Mouse (Mus musculus): ENCODE results near the gene Tmem200a. TPM values are rescaled to one million over a fixed set of nuclear protein-coding genes. Genes with fewer than 3 reads are reported as not detected.

Tmem200a gene
- 1.1 TPM in 1 of 2 replicates, not detected in the other for total RNA-seq (2017)

DNA sequence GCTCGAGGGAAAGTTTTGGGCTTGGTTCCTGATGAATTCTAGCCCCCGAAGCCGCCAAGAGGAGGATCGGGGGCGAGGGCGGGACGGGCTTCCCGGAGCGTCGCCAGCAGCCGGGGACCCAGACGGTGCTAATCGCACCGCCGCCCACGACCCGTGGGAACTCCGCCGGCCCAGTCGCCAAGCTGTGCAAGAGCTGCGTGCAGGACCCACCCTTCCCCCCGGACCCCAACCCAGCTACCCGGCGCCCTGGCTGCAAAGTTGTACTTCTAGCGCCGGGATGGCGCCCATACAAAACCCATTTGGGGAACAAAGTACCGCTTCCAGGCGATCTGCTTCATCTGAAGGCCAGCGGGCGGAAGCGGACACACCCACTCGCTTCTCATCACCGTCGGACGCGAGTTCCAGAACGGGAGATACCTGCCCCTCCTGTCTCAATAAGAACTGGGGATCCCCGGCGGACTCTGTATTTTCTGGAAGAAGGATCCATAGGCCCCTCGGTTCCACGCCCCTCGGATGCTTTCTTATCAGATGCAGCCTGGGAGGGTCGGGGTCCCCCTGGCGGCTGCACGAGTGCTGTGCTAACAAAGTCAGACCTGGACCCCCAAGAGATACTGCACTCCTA is at the start of gene Tmem200a:
Tmem200a (minus strand) TSS at position 532 of the 622 bp plus-strand sequence.
- no peak for ATAC-seq (ENCODE audit: extremely low read depth, insufficient number of reproducible peaks, low FRiP score, poor library complexity, severe bottlenecking)

DNA sequence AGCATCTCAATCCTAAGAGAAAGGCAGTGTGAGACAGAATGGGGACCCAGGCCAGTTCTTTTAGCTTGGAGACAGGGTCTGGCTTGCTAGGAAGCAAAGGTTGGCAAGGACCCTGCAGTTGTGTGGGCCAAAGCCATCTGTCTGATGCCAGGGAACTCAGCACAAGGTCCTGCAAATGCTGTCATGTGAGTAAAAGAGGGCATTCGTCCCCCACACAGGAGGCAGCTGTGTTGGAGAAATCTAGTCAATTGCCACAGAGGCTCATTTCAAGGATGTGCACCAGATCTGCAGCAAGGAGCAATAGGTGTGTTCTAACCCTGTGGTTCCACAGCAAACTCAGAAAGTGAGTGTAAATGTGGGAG is 41.0 kb upstream of the Tmem200a start:
- ATAC-seq (ENCODE audit: extremely low read depth, insufficient number of reproducible peaks, low FRiP score, poor library complexity, severe bottlenecking): no peak

DNA sequence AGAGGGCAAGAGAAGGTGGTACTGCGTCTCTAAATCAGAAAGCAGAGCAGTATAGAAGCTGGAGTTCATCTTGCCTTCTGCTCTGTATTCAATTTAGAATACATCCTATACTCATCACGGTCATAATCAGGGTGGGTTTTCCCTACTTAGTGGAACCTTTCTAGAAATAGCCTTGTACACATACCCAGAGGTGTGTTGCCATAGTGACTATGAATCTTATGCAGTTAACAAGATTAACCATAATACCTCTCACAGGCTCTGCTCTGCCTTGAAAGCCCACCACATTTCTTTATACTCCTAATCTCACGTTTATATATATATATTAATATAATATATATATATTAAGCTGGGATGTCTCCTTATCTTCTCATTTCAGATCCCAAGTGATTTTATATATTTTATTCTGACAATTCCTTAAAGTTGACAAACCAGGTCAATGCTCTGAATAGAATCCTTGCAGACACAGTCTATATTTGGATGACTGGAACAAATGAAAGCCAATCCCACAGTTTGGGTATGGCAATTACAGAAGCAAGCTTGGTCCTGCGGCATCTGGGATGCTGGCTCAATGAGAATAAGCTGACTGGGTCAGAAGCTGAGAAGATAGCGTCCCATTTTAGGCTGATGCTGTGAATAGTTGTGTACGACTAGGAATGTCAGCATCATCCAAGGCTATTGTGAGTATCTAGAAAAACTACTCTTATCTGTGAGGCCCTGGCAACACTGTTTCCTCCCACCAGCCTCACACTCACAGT is 40.4 kb upstream of the Tmem200a start:
- ATAC-seq (ENCODE audit: extremely low read depth, insufficient number of reproducible peaks, low FRiP score, poor library complexity, severe bottlenecking): no peak

DNA sequence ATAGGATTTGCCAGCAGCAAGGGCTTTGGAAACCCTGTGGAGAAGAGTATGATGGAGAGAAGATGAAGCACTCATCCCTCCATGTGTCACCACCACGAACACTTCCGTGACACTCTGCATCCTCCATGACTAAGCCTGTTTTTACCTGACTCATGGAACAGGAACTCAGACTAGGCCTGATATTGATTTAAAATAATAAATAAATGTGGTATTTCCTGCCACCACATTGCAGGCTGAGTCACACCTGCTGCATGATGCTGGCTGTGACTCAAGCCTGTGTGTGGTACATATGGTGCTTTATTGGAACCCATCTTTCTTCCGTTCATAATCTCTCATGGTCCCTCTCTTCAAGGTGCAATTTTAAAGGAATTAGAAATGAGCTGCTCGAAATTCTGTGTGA is 35.6 kb upstream of the Tmem200a start:
- no peak for ATAC-seq (ENCODE audit: extremely low read depth, insufficient number of reproducible peaks, low FRiP score, poor library complexity, severe bottlenecking)

DNA sequence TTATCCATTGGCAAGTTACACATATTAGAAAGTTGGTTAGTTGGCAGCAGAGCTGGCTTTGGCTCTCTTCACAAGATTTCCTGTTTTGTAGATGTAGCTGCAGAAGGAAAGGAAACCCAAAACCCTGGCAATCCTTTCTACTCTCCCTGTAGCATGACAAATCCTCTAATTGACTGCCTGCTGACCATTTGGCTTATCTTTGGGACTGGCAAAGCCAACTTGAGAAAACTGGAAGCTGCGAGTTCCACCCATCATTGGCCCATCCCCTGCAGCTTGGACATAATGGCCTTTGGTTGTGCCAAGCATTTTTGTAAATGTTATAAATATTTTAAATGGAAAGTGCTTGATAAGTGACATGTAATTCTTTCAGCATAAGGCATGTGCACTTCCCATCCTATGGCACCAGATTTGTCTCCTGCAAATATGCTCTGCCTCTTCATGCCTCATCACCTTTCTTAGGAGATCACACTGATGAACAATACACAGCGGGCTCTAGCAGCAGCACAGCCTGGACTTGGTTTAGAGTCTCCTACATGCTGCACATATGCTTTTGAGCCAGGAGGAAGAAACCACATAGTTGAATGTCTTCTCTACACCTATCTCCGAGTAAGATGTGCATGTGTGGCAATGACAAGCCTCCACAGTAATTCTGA is 24.6 kb upstream of the Tmem200a start:
- no peak for ATAC-seq (ENCODE audit: extremely low read depth, insufficient number of reproducible peaks, low FRiP score, poor library complexity, severe bottlenecking)

DNA sequence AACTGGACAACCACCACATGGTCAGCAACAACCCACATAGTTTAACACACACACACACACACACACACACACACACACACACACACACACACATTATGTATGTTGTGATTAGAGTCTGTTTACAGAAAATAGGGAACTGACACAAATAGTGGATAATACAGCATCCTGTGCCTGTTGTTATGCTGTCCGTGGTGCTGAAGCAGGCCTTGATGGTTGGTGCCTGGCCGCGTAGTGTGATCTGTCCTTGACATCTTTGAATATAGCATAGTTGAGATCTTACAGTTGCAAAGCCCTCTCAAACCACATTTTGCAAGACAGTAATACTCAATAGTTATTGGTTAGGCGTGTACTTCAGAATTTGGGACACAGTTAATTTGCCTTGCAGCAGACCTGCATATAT is 3.2 kb upstream of the Tmem200a start:
- ATAC-seq (ENCODE audit: extremely low read depth, insufficient number of reproducible peaks, low FRiP score, poor library complexity, severe bottlenecking): no peak

DNA sequence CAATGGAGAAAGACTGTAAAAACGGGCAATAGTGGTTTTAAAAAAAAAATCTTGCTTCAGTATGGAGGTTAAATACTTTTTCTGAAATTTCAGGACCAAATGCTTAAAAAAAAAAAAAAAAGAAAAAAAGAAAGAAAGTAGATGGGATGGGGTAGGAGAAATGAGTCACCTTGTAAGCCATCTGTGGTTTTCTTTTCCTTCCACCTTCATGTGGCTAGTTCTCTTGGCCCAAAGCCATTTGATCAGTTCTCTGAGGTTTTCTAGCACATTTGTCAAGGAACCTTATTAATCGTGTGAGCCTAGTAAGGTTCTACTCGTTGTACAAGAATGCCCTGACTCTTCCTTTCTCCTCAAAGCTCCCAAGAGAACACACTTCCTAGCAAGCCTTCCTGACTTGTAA is 826 bp upstream of the Tmem200a start:
- no peak for ATAC-seq (ENCODE audit: extremely low read depth, insufficient number of reproducible peaks, low FRiP score, poor library complexity, severe bottlenecking)

DNA sequence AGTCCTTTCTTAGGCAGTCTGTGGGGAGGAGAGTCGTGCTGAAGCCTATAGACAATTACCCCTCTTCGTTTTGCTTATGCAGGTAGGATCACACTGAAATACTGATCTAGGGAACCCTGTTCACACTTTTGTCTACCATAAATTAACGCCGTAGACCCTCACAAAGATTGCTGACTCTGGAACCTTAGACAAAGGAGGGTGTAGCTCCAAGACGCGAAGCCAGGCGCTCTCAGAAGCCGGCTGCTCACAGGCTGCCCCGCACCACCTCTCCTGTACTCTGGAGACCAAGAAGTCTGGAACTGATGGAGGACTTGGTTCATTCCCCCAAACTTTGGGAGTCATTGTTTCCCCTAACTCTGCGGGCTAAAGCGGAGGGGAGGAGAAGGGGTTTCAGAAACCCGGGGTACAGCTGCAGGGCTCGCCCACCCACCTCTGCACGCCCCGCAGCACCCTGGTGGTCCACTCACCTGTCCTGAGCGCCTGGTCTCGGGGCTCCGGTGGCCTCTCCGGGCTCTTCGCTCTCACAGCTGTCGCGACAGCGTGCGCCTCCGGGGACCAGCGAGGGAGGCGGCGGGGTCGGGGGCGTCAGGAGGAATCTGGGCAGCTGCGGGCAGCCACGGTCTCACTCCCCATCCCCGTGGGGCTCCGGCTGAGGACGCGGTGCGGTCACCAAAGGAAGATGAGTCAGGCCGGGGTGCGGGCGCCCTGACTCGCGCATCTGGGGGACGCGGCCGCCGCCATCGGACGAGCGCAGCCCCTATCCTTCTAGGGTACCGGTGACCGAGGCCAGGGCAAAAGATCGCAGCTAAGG is 976 bp downstream of the Tmem200a start, which contains the start of gene Gm9767:
Gm9767 (plus strand) TSS at position 585 of the 811 bp plus-strand sequence.
- no peak for ATAC-seq (ENCODE audit: extremely low read depth, insufficient number of reproducible peaks, low FRiP score, poor library complexity, severe bottlenecking)

DNA sequence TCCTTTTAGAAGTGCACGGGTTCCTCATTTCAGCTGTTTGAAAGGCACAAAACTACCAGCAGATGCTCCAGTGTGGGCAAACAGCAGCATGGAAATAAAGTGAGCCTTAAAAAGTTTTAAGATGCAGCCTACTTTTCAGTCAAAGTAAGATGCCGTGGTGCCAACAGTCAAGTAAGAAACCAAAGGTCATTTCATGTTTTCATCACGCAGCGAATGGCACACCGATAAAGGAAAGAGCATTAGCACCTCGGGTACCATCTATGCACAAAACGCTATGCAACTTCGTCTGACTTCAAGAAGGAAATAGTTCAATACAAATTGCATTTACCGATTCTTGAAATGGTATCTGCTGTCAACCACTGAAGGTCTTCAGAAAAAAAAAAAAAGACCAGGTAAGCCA is 1.9 kb downstream of the Tmem200a start:
- no peak for ATAC-seq (ENCODE audit: extremely low read depth, insufficient number of reproducible peaks, low FRiP score, poor library complexity, severe bottlenecking)

DNA sequence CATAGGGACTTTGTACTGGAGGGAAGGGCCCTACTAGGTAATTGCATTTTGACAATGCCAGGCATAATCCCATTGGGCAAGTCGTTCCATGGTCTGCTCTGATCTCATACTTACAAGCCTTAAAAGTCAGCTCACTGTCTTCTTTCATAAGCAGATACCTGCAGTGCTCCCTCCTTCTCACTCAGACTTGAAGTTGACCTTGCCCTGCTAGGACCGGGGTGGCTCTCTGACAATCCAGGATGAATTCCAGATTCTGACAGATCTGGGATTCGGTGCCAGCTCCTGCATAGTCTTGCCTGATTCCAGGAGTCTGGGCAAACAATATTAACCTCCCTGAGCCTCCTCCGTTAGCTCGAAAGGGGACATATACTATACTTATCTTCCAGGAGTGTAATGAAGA is 6.9 kb downstream of the Tmem200a start:
- ATAC-seq (ENCODE audit: extremely low read depth, insufficient number of reproducible peaks, low FRiP score, poor library complexity, severe bottlenecking): no peak

DNA sequence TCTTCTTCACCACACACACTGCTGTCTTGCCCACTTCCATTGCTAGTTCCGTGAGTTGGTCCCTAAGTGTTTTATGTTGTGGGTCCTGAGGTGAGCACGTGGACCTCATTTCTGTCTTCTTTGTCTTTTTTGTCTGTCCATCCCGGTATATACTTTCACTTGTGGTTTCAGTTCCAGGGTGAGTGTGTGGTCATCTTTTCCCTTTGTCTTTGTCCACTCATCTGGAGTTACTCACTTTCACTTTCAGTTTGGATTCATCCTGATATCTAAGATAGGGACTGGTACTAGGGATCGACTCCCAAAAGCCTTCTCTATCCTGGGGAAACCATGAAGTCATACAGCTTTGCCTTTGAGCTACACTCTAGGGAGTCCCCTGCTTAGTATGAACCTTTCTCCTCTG is 15.8 kb downstream of the Tmem200a start:
- no peak for ATAC-seq (ENCODE audit: extremely low read depth, insufficient number of reproducible peaks, low FRiP score, poor library complexity, severe bottlenecking)

DNA sequence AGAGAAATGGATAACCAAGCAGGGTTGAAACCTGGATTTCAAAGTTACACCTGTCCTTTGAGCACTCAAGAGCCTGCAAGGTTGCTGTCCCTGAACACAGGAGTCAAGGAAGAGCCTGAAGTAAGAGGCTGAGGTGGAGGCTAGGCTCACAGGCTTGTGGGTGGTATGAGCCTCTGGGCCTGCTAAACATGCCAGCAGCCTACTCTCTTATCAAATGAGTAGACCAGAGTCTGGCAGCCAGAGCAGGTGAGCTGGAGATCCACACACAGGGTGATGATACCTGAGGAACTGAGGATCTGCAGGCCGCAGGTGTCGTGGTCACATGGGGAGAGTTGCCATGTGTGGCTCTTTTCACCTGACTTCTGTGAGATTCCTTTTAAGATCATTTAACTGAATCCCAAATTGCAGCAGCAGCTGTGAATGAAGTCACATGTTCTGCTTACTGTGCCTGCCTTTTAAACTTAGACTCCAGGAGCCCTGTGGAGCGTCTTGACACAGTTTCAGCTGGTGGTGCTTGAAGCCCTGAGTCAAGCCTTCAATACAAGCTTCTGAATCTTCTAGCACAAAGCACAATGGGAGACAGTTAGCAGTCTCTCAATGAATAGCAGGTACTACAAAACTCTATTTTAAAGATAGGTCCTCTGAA is 19.1 kb downstream of the Tmem200a start:
- no peak for ATAC-seq (ENCODE audit: extremely low read depth, insufficient number of reproducible peaks, low FRiP score, poor library complexity, severe bottlenecking)

DNA sequence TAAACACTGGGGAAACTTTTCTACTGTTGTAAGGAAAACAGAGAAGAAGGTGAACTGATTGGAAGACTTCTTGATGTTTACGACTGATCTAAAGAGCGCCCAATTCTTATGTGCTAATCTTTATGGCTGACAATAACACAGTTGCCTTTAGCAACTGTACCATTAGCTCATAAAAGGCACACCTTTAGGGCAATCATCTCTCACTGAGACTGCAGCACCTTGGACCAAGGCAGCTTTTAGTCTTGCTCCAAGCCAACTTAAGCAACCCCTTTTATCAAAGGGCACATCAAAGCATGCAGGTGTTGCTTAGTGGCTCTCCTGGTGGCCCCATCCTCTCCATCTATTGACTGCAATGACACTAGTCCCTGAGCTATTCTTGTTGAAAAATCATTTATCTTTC is 27.7 kb downstream of the Tmem200a start:
- no peak for ATAC-seq (ENCODE audit: extremely low read depth, insufficient number of reproducible peaks, low FRiP score, poor library complexity, severe bottlenecking)

DNA sequence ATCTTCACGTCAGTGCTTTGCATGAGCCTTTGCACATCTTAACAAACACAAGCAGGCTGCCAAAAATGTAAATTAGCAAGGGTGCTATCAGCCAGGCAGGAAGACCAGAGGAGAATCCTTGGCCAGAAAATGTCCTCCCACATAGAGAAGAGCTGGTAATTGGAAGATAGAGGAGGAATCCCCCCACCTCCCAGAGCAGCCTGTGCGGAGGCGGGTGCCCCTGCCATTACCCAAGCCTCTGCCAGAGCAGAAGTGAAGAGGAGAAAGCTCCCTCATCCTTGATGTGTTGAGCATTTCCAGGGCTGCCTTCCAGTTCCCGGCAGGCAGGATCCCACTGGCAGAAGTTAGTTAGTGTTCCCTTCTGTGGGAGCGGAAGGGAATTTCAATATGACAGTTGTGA is 43.9 kb downstream of the Tmem200a start:
- no peak for ATAC-seq (ENCODE audit: extremely low read depth, insufficient number of reproducible peaks, low FRiP score, poor library complexity, severe bottlenecking)

DNA sequence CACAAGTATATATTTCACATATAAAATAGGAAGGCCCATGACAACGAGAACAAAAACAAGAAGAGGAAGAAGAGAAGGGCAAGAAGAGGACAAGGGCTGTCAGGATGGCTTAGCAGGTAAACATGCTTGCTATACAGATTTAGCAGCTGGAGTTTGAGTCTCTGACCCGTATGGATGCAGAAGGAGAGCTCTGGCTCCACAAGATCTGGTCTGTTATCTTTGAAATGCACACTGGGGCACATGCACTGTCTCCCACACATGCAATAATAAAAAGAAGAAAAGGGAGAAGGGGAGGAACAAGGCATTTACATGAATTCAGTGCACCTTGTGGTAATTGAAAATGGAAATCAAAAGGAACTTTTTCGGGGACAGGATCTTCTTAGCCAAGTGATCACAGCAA is 60.1 kb downstream of the Tmem200a start:
- ATAC-seq (ENCODE audit: extremely low read depth, insufficient number of reproducible peaks, low FRiP score, poor library complexity, severe bottlenecking): no peak

DNA sequence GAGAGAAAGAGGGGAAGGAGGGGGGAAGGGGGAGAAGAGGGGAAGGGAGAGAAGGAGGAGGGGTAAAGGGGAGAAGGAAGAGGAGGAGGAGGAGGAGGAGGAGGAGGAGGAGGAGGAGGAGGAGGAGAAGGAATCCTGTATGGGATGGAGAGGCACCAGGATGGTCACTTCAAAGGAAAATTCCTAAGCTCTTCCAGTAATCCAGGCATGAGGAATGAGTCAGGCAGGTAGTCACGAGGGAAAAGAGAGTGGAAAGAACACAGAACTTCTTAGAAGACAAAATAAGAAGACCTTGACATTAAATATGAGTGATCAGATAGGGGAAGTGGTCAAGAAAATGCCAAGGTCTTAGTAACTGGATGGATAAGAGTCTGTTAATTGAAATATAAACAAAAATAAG is 64.6 kb downstream of the Tmem200a start:
- no peak for ATAC-seq (ENCODE audit: extremely low read depth, insufficient number of reproducible peaks, low FRiP score, poor library complexity, severe bottlenecking)

DNA sequence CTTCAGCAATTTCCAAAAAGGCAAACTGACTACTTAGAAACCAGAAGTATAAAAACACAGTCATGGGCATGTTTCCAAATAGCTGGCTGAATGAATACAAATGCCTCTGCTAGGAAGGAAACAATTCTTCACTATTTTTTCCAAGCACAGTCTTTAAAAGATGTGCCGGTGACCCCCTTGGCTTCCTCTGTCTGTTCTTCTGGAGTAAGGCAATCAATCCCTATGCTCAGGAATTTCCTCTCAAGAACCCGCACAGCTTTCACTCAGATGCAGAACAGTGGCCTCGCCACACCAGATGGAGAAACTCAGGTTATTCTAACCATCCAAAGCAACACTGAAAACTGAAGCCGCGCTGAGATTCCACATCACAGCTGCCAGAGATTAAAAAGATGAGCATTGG is 69.9 kb downstream of the Tmem200a start:
- ATAC-seq (ENCODE audit: extremely low read depth, insufficient number of reproducible peaks, low FRiP score, poor library complexity, severe bottlenecking): no peak

DNA sequence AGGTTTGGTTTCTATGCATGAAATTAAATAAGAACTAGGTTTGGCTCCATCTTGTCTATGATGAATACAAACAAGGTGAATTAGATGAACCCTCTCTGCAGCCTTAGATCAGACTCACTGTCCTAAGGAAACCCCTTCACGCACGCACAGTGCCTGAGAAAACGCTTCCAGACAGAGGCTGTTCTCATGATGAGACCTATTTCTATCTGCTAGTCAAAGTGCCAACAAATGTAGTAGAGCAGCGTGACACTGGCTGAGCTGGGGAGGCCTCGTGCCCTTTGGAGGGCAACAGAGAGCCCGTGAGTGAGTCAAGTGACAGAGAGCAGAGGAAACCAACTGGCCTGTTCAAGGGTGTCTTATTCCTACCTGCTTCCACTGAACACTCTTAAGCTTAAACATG is 73.4 kb downstream of the Tmem200a start:
- no peak for ATAC-seq (ENCODE audit: extremely low read depth, insufficient number of reproducible peaks, low FRiP score, poor library complexity, severe bottlenecking)

DNA sequence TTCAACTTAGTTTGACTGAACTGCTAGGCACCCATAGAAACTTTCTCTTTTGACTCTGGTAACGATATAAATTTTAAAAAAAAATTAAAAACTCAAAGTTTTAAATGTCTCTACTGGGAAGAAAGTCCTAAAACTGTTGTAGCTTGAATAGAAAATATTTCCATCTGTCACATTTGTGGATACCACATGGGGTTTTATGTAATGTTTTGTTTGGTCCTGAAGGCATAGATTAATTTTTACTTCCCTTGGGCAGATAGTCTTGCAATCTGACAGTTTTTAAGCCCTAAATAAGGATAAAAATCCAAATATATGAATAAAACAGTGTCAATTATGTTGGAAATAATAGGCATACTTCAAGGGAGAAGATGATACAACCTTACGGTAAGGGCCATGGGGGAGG is 78.0 kb downstream of the Tmem200a start:
- no peak for ATAC-seq (ENCODE audit: extremely low read depth, insufficient number of reproducible peaks, low FRiP score, poor library complexity, severe bottlenecking)
